Mouse (Mus musculus) heart, adult 18-20 months (tissue): ENCODE data around the gene Uck2. TPM values are rescaled to one million over a fixed set of nuclear protein-coding genes. Genes with fewer than 3 reads are reported as not detected.

Experiments
- DNase-seq, 2 experiments: peaks; one replicate each; pipeline ENCODE4 v3.0.0; 2021 to 2022; ENCODE audit warnings: mixed read lengths in 1 of 2
- total RNA-seq, 2 experiments: library from RNA; stranded (reverse); gene quantifications; 2 replicates each; pipeline ENCODE4 v1.2.3; 2021

The Uck2 gene
- total RNA-seq, 2 experiments from 2014 or later: 41.8 to 43.8 TPM

GRCm38 (mm10) chr1:167256724-167257302 is 28.3 kb downstream of the Uck2 start:
- DNase-seq: no peak

DNA sequence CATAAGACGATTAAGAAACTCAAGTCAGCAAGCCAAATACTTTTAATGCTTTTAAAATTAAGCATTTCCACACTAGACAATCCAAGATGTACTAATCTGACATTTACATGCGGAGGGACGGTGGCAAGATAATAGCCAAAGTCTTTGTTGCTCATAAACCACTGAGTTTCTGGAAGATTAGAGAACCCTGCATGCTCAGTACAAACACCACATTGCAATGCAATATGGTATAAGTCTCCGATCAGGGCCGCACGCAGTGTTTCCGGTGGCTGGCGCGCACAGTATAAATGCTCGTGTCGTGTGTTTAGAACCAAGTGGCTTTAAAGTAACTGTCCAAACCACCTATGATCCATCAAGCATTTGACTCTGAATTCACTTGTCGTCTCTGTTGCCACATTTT is 31.5 kb downstream of the Uck2 start:
- DNase-seq: no peak

- no peak for DNase-seq
These were observed 35.2 kb downstream of the Uck2 start for GRCm38 (mm10) chr1:167249881-167250280.

DNA sequence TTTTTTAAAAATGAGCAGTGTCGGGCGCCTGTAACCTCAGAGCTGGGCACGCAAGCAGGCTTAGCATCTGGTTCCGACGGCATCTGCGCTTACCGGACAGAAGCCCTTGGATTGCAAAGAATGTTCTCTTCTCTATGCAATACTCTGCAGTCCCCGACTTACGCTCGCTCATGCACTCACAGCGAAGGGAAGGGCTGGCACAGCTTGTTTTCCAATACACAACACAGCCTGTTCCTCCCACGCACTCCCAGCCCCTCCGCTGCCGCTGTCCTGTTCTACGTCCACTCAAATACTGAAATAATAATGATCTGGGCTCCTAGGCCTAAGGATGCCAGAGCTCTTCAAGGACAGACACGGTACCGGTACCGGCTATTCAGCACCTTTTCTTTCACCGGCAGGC is 35.9 kb downstream of the Uck2 start:
- DNase-seq: no peak

- no peak for DNase-seq
These were observed 37.2 kb downstream of the Uck2 start for GRCm38 (mm10) chr1:167247886-167248285.

GRCm38 (mm10) chr1:167246976-167247375 is 38.1 kb downstream of the Uck2 start:
- DNase-seq: peak; percentile 82

GRCm38 (mm10) chr1:167246275-167246674 is 38.8 kb downstream of the Uck2 start:
- DNase-seq: peak in 1 of 2 experiments; percentile 15

DNA sequence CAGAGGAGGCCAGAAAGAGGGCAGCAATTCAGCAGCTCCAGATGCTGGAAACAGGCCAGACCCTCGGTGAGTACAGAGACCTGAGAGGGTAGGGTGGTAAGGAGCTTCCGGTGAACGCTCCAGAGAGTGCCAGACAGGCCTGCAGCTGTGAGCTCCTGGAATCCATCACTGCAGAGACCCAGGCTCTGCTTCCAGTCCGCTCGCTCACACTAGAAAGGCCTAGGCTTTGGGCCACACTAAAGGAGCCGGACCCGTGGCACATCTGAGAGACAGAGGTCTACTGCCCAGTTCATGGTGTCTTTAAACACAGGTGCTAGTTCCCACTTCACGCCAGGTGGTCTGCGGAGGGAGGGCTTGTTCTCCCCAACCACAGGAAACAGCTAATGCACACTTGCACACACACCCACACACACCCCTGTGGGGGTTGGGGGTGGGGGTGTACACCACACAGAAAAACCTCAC is 39.9 kb downstream of the Uck2 start:
- DNase-seq: peak; percentile 26 to 47

DNA sequence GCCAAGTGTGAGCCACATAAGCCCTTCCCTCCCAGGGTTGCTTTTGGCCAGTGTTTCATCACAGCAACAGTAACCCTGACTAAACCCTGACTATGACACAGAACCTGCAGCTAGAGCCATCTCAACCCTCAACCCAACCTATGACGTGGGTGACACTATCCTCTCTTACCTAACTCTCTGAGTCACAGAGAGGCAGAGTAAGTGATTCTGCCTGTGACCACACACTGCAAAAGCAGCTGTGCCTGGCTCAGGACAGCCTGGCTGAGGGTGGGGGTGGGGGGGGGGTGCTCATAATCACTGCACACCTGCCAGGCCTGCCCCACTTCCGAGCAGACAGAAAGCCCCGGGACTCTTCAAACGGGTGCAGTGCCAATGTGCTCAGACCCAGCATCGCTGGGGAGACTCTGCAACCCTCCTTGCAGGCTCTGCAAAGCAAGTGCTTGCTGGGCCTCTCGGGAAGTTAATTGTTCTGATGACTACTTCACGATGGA is 42.9 kb downstream of the Uck2 start:
- DNase-seq: no peak

DNA sequence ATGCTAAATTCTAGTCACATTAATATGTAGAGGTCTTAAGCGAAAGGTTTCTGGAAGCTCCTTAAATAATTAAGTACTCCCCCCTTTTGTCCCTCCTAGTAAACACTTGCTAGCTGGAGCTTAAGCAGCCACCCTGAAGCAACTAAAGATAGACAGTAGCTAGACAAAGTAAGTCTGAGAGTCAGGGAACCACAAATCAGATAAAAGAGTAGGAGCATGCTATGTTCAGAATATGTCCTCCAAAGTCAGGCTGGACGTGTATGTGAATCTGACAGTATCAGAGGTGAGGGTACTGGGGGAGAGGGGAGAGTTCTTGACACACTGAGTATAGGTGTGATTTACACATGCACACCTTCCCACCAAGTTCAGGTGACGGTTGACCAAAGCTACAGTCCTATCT is 43.6 kb downstream of the Uck2 start:
- DNase-seq: no peak

- no peak for DNase-seq
These were observed 44.8 kb downstream of the Uck2 start for GRCm38 (mm10) chr1:167240361-167240760.

- DNase-seq: no peak
These were observed 45.2 kb downstream of the Uck2 start for GRCm38 (mm10) chr1:167239916-167240315.

GRCm38 (mm10) chr1:167237798-167238197 is 47.3 kb downstream of the Uck2 start:
- no peak for DNase-seq

DNA sequence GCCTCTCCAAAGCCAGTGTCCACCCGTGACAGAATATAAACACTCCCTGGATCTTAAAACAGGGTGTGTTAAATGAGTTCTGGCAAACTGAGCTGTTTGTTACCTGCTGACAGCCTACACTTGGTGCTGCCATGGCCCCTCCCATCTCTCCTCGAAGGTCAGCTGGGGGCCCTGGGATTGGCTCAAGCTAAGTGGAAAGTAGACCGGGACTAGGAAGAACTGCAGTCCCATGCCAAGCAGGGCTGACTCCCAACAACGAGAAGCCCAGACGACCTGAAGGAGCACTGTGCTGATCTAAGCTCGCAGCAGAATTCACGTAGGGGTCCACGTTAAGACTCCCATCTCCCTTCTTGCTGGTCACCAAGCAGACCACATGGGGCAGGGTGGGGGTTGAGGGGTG is 48.3 kb downstream of the Uck2 start:
- peak; percentile 55 to 69 for DNase-seq

DNA sequence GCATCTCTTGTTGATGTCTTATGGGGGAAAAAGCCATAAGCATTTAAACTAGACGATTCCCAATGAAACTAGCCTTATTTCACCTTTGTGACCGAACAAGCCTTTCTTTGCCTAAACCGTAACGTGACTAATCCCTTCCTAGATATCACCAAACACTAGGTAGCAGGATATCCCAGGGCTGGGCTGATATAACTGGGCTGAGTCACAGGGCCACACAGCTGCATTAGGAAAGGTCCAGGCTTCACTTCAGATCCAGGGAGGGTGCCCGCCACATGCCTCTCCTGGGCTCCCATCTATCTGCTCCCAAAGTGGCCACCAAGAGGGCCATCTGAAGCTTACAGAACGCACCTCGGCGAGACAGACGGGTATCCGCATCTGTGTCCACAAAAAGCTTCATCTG is 50.8 kb downstream of the Uck2 start:
- no peak for DNase-seq

DNA sequence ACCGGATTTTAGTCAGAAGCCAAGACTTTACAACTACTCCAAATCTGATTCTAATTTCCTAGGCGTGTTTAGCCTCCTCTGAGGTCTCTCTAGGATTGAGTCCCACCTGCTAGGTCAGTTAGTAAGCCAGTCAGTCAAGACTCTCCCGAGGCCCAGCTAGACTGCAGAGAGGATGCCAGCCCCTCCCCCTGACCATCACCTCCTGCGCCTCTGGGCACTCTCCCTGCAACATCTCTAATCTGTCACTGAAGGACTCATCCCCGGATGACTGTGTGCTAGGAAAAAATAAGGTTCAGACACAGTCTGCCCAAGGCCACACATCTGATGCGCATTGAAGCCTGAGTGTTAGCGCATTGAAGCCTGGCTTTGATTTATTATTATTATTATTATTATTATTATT is 52.2 kb downstream of the Uck2 start:
- DNase-seq: no peak

- DNase-seq: peak; percentile 28 to 38
These were observed 53.4 kb downstream of the Uck2 start for GRCm38 (mm10) chr1:167231612-167232283.

DNA sequence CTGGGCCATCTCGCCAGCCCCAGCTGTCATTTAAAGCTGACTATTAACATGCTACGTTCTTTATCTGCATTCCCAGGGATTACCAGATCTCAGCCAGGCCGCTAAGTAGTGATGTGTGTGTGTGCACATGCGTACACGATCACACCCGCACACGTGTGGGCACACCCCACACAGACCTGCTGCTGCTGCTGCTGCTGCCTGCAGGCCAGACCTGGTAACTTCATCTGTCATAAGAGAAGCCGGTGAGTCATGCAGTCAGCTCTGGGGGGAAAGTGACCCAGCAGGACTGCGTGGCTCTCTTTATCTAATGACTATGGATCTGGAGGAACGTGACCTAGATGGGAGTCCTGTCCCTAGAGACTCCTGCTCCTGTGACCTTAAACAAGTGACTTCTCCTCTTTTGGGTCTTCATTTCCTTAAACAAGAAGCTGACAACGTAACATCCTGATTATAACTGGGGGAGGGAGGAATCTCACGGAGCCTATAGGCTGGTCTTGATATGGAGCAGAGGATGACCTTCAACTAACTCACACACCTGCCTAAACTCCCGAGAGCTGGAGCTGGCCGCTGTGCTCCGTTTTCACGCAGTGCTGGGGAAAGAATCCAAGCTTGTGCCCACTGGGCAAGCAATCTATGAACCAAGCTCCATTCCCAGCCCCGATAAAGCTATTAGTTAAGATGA is 54.0 kb downstream of the Uck2 start:
- no peak for DNase-seq

DNA sequence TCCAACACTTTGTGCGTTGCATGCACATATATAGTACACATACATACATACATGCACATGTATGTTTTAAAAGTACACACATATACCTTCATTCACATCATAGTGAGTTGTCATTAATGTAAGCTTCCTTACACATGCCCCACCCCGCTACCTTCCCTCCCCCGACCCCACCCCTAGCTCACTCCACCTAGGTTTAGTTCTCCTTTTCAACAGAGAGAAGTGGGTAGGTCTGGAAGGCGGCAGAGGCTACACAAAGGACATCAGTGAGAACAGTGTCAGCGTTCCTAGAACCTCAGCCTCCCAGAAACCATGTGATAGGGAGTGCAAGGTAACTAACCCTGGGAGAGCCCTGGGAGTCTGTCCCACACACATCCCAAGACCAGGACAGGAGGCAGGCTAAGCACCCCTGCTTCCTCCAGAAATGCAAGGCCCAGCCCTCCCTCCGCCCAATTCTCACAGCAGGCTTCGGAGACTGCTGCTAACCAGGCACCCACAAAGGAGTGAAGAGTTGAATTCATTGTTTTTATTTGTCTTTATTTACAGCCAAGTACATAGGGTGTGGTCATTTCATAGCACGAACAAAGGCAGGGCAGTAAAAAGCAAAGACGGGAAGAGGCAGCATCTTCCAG is 62.6 kb downstream of the Uck2 start:
- DNase-seq: no peak

GRCm38 (mm10) chr1:167220303-167221174 is 64.6 kb downstream of the Uck2 start:
- peak; percentile 80 to 95 for DNase-seq

GRCm38 (mm10) chr1:167215460-167215859 is 69.7 kb downstream of the Uck2 start:
- DNase-seq: no peak

GRCm38 (mm10) chr1:167212710-167213109 is 72.4 kb downstream of the Uck2 start:
- DNase-seq: no peak
